Mouse (Mus musculus): ENCODE results near the gene Gpr142.
A peak's percentile ranks its signal among the peaks of the same experiment; 100 is the strongest.

The Gpr142 gene

DNA sequence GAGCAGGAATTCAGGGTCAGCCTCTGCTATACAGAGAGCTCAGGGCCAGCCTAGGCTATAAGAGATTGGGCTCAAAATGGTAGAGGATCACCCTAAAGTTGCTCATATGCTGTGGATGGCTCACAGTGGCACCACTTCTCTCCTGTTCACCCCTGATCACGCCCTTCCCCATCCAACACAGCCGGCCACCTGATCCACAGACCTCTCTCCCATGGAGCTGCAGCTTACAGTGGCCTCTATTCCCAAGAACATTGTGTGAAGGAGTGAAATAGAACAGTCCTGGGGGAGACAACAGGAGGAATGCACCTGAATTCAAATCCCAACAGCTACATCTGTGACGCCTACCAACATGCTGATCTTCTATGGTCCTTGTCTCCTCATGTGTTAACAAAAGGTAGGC, at the start of gene Gpr142:
Gpr142 (plus strand) TSS at position 301 of the 400 bp plus-strand sequence.
- DNase-seq, result no peak

DNA sequence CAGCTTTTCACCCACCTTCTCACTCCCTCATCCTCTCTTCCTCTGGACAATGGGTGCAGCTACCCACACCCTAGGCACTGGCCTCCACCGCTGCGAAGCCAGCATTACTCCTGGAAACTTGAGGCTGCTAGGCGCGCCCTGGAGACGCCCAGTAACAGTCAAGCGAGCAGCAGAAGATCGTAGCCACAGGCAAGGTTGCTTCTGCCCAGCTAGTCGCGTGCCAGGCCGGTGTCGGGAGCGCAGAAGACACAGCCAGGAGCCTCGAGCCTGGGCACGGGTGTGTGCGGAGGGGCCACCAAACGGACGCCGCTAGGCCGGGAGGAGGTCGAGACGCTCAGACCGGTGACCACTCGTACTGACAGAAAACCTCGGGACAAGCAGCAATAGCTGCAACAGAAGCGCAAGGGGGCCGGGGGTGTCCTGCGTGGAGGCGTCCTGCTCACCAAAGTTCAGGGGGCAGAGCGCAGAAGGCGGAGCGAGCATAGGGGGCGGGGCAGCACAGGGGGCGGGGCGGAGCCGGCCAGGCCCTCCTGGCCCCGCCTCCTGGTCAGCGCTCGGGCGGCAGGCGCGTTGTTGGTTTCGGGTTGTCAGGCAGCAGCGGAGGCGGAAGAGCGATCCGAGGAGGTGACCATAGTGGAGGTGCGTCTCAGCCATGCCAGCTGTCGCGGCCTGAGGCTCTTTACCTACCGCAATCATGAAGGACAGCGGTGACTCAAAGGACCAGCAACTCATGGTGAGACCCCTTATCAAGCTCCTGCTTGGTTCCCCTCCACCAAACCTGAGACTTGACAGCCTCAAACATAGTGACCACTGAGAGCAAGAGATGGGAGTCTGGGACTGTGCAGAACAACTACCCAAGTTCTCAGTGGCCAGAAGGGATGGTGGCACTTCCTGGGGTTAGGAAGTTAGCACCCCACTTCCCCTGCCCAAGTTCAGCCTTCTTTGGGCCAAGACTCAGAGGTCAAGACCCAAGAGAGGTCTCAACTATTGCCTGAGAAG, 33.6 kb upstream of the Gpr142 start, which contains the start of gene Kif19a:
Kif19a (plus strand) TSS at position 569 of the 999 bp plus-strand sequence.
- peak; percentile 76 for DNase-seq

DNA sequence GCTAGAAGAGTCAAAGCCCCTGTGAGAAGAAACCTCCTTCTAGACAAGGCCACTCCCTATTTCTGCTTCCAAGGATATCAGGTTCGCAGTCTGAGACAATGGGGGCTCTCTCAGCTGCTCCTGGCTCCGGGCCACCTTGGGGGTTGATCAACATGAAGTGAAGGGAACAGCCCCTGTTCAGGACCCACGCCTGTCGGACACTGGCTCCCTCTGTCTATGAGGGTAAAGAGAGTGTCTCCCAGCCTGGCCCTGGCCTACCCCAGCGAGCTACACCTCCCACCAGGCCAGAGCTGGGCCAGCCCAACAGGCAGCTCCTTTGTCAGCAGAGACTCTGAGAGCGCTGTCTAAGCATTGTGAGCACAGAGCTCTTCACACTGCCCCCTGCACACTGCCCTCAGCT, 28.8 kb upstream of the Gpr142 start:
- no peak for DNase-seq

DNA sequence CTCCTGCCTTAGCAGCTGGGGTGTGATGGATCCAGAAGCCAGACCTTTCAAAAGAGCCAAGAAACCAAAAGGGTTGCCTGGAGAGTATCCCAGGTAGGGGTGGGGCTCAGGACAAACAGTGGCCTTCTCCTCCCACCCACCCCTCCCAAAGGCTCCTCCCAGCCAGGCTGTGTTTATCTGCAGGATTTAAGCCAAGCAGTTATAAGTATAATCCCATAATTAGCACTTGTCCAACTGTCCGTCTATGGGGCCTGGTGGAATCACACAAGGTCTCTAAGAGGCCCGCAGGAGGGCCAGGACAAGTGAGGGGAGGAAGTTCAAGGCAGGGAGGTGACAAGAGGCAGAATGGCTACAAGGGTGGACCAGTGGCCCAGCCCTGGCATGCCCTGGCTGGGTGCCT, 26.8 kb upstream of the Gpr142 start:
- no peak for DNase-seq

GRCm38 (mm10) chr11:114780076-114780475, 18.6 kb upstream of the Gpr142 start:
- peak; percentile 67 for DNase-seq

- DNase-seq, result no peak
Measured at GRCm38 (mm10) chr11:114785892-114786291, 12.8 kb upstream of the Gpr142 start.

GRCm38 (mm10) chr11:114786326-114786725, 12.4 kb upstream of the Gpr142 start:
- no peak for DNase-seq

DNA sequence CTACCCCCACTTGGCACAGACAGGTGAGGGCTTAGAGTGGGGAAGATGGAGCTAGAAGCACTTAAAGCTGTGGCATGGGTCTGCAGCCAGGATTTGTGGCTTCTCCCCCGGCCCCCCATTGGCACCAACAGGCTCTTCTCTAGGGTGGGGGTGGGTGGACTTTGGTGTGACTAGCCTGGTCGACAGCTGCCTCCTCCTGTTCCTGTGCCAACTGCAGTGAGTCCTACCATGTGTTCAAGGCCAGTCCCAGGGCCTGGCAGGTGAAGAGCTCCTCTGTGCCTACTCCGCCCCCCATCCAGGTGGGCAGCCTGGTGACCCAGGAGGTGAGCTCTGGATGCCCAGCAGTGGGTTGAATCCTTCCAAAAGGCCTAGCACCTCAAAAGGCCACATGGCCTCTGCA, 11.1 kb upstream of the Gpr142 start:
- no peak for DNase-seq

DNA sequence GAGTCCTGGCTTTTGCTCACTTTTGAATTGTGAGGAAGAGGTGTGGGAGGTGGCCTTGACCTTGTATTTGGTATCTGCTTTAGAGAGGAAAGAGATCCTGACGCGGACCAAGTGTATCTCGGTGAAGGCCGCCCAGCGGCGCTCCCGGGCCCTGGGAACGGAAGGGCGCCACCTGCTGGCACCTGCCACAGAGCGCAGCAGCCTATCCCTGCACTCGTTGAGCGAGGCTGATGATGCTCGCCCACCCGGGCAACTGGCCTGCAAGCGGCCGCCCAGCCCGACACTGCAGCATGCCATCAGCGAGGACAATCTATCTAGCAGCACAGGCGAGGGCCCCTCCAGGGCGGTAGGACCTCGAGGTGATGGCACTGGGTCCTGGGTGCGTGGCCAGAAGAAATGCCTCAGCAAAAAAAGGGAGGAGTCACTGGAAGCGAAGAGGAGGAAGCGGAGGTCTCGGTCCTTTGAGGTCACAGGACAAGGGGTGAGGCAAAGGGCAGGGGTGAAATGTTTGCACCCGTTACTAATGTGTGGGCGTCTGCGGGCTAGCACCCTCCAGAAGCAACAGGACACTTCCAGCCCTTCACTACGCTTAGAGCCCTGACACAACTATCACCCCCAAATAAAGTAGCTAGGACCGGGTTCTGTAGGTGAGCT, 9.5 kb upstream of the Gpr142 start:
- DNase-seq, result peak; percentile 90

- DNase-seq, result no peak
Measured at GRCm38 (mm10) chr11:114789716-114790115, 9.0 kb upstream of the Gpr142 start.

DNA sequence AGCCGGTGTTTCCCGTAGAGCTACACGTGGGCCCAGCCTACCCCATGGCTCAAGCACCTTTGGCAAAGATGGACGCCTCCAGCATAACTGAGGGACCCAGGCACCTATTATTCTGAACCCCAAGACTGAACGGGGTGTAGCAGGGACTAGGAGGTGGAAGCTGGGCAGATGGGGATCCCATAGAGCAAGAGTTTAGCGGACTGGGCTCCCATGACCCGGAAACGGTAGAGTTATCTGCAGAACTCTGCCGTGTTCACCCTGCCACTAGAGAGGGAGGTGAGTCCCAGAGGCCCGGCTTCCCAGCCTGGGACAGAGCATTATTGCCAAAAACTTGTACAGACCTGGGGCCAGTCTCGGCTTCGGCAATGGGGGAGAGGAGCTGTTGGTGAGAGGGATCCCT, 8.6 kb upstream of the Gpr142 start:
- DNase-seq, result no peak

DNA sequence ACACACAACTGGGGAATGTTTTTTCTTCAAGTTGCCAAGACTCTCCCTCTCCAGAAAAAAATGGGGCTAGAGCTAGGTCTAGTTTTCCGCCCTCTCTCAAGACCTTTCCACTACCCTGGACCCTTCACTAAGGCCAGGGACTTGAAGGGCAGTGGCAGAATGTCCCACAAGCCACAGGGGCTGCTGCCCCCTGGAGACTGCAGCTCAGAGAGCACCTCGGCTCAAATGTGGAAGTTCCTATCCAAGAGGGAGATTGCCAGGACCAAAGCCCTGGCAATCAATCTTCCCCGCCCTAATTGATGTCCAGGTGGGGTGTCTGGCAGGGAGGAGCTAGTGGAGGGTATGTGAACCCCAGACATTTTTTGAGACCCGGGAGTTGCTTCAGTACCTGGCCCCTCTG, 7.9 kb upstream of the Gpr142 start:
- no peak for DNase-seq

GRCm38 (mm10) chr11:114791351-114791889, 7.3 kb upstream of the Gpr142 start:
- no peak for DNase-seq

- DNase-seq, result peak; percentile 54
Measured at GRCm38 (mm10) chr11:114791891-114792411, 6.8 kb upstream of the Gpr142 start.

GRCm38 (mm10) chr11:114792931-114793494, 5.7 kb upstream of the Gpr142 start:
- DNase-seq, result no peak

- DNase-seq, result no peak
Measured at GRCm38 (mm10) chr11:114793868-114794545, 4.7 kb upstream of the Gpr142 start.

DNA sequence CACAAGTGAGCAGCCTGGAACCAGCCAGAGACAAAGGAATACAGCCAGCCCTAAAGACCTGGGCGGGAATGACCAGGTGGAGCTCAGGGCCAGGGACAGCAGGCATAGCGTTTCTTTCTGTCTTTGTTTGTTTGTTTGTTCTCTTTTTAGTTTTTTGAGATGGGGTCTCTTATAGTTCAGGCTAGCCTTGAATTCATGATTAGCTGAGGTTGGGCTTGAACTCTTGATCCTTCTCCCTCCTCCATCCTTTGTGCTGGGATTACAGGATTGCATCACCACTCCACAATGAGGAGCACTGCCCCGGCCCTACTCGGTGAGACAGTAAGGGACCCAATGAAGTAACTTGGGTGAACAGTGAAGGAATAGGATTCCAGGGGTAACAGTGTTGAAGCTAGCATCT, 4.0 kb upstream of the Gpr142 start:
- DNase-seq, result no peak

DNA sequence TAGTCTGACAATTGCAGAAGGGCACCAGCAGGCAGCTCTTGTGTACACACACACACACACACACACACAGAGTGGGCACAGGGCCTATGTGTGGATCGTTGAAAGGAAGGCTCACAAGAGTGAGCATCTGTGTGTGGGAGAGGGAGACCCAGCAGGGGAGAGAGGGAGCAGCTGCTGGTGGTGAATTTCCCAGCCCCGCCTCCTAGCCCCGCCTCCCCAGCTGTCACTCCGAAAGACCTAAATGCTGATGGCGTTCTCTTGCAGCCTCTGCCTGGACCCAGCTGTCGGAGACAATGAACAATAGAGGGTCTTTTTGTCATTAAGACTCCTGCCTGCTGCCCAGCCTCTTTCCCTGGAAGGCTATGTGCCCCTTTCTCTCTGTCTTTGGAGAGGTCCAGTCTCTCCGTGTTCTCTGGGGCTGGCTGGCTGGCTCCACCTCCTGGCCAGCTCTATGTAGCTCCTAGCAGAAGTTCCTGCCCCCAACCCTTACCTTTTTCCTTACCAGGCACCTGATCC, 3.4 kb upstream of the Gpr142 start:
- DNase-seq, result peak; percentile 83

DNA sequence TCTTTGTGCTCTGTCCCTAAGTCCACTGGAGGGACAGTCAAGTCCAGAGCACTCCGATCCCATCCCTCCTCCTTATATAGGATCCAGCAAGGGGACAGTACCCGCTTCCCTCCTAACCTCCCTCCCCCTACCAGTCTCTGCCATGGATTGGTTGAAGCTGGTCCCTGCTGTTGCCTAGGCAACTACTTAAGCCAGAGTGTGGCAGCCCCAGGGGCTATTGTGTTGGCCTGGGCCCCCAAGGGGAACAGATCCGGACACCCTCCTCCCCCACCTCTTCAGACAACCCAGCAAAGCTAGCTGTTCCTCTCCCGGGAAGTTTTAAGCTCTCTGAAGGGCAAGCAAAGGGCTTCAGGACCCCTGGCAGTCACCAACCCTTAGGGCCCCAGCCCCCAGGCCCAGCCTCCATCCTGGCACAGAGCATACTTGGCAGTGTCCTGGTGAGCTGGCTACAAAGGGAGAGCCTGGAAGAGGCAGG, 2.8 kb upstream of the Gpr142 start, which contains the start of gene Btbd17:
Btbd17 (minus strand) TSS at position 98 of the 475 bp plus-strand sequence.
- no peak for DNase-seq

DNA sequence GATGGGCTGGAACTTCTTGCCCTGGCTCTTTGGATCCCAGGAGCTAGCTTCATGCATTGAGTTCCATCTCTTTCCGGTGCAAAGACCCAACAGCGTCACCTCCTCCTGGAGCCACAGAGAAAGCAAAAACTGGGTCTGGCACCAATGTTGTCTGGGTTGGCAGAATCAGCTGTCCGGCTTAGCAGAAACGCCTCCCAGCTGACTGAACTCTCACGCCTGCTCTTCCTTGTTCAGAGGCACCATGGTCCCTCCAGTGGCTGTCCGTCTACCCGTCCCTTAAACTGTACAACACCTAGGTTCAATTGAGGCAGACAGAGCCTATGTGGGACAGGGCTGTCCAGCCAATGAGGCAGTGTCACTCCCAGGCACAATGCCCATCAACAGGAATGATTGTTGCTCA, 1.5 kb upstream of the Gpr142 start:
- DNase-seq, result no peak

DNA sequence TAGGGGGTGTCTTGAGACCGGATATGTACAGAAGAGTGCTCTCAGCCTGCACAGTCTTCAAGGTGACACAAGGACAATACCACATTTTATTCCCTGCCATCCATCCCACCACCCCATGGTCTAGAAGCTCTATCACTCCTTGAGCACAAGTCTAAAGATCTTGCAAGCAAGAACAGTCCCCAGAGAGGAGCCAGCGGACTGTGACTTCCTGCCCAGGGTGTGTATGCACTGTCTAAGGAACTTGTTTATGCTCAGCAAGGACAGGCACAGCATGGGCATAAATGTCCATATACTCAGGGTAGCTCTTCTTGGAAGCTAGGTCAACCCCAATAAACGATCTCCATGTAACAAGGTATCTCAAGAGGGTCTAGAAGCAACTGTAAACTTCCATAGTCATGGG, 743 bp upstream of the Gpr142 start:
- DNase-seq, result no peak

GRCm38 (mm10) chr11:114801906-114802305, 3.2 kb downstream of the Gpr142 start:
- no peak for DNase-seq

Measured in kidney, postnatal 10 days (tissue).